Mouse (Mus musculus) liver, embryonic 15.5 days (tissue): ENCODE measurements around the gene Gm11037. TPM values are rescaled to one million over a fixed set of nuclear protein-coding genes. Genes with fewer than 3 reads are reported as not detected.

Experiments
- ATAC-seq: fragments of 200-750 bp; cut with Nextera tagmentation; 2 replicates; pipeline ENCODE4 v1.8.0; 2017; ENCODE audit warnings: moderate number of reproducible peaks, mild to moderate bottlenecking, moderate library complexity; ENCODE audit not compliant: insufficient read depth
- H3K27ac ChIP-seq: fragments of 300-500 bp; sonication (generic); replicated peaks from 2 replicates; pipeline ENCODE4 v1.5.1; 2015; ENCODE audit warnings: mild to moderate bottlenecking, inconsistent platforms
- H3K27me3 ChIP-seq: fragments of 300-500 bp; sonication (generic); 2 replicates; pipeline ENCODE4 v1.6.1; 2015; ENCODE audit warnings: mild to moderate bottlenecking, inconsistent platforms
- H3K36me3 ChIP-seq: fragments of 300-500 bp; sonication (generic); replicated peaks from 2 replicates; pipeline ENCODE4 v1.6.1; 2015; ENCODE audit warnings: moderate library complexity, mild to moderate bottlenecking, inconsistent platforms
- H3K4me1 ChIP-seq: fragments of 300-500 bp; sonication (generic); replicated peaks from 2 replicates; pipeline ENCODE4 v1.6.1; 2015; ENCODE audit warnings: inconsistent platforms
- H3K4me2 ChIP-seq: fragments of 300-500 bp; sonication (generic); 2 replicates; pipeline ENCODE4 v1.6.1; 2015; ENCODE audit warnings: moderate library complexity, mild to moderate bottlenecking, inconsistent platforms
- H3K4me3 ChIP-seq: fragments of 300-500 bp; sonication (generic); replicated peaks from 2 replicates; pipeline ENCODE4 v1.5.1; 2015; ENCODE audit warnings: mild to moderate bottlenecking, inconsistent platforms
- H3K9ac ChIP-seq: fragments of 300-500 bp; sonication (generic); 2 replicates; pipeline ENCODE4 v1.6.1; 2015; ENCODE audit warnings: moderate library complexity, mild to moderate bottlenecking, inconsistent platforms
- H3K9me3 ChIP-seq: fragments of 300-500 bp; sonication (generic); replicated peaks from 2 replicates; pipeline ENCODE4 v1.6.1; 2016; ENCODE audit warnings: inconsistent platforms
- WGBS: fragments of 180-500 bp; shearing (Covaris S2); methylation state at CpG from one replicate; pipeline ENCODE4 v1.1.7; 2015; ENCODE audit warnings: mixed read lengths; ENCODE audit not compliant: insufficient replicate concordance; 5-methylcytosine and 5-hydroxymethylcytosine counted together
- polyA plus RNA-seq: library from polyadenylated mRNA; unstranded; fragments of >200 nt; fragmentation: Nextera tagmentation; extraction: Ambion mirVana; gene quantifications from 2 replicates; pipeline ENCODE4 v1.2.1, GENCODE M21; 2015

Gm11037 gene
- polyA plus RNA-seq, 1 experiment from 2014 or later: not detected

DNA sequence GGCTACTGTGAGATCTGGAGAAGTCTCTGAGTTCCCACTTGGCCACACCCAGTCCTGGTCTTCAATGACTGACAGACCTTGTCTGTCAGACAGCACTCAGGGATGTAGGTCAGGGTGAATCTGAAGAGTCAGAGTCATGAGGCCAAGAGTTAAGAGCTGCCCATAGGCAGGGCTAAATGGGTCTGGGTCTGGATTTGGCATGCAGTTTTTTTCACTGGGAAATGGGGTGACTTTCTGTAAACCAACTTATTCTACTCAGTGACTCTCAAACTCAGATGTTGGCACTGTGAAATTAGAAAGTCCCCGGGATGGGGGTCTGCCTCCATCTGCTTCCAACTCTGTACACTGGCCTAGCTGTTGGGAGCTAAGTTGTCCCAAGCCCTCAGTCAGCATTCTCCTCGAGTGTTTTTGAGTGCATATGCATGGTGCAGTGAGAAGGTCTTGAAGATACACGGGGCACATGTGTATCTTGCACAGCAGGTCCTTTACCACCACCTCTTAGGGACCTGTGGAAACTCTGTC, 4.6 kb upstream of the Gm11037 start:
- no peaks in the 10 kb centered on the region for H3K9me3 ChIP-seq
- 59% methylated on average over 3 of the region's 3 CpGs for WGBS
- no peak overlapping the region for H3K4me3 ChIP-seq
- H3K27me3 ChIP-seq: peaks cover 19% of the 10 kb centered on the region
- ATAC-seq: no peak
- H3K9ac ChIP-seq: no peak overlapping the region
- H3K27ac ChIP-seq: peak overlapping the region; percentile 86
- no peaks in the 10 kb centered on the region for H3K36me3 ChIP-seq
- H3K4me2 ChIP-seq: peak overlapping the region; percentile 82
- peaks cover 76% of the 10 kb centered on the region for H3K4me1 ChIP-seq

DNA sequence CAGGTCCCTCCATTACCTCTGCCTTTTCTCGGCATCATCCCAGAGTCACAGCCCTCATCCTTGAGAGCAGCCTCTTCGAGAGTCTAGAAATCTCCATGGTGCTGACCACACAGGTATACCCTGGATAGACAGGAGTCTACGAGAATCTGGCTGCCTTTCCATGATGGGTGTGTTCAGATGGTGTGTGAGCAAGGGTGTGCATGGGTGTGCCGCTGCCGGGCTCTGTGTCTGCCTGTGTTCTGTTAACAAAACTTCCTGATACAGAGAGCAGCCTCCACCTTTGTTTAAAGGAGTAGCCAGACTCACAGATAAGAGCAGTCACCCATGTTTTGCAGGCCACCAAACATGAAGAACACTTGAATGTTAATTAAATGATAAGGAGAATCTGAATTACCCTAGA, 3.5 kb upstream of the Gm11037 start:
- Histone ChIP-seq H3K4me3 (no peak overlapping the region), H3K36me3 (no peaks in the 10 kb centered on the region), H3K27ac (peak overlapping the region; percentile 86), H3K27me3 (peaks cover 11% of the 10 kb centered on the region; the same call in 1 of the 2 replicates), H3K4me1 (peaks cover 82% of the 10 kb centered on the region), H3K9me3 (no peaks in the 10 kb centered on the region), H3K4me2 (peak overlapping the region; percentile 47), H3K9ac (0 out of 2 replicates have a peak overlapping the region, but pooled peaks have one; percentile 10)
- WGBS: 37% methylated on average over 5 of the region's 5 CpGs
- peak; percentile 79 for ATAC-seq

DNA sequence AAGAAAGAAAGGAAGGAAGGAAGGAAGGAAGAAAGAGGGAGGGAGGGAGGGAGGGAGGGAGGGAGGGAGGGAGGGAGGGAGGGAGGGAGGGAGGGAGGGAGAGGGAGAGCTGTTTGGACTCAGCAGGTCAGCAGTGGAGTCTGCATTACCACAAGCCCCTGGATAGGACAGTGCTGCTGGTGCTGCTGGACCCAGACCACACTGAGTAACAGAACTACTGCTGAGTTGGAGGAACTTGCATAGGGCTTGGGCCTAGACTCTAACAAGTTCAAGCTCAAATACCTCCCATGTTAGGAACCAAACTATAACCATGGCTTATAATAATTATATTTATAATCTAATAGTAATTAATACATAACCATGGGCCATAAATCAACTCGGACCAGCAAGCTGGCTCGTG, 2.4 kb upstream of the Gm11037 start:
- Histone ChIP-seq H3K36me3 (no peaks in the 10 kb centered on the region), H3K9ac (no peak overlapping the region), H3K4me2 (no peak overlapping the region), H3K27me3 (0 out of 2 replicates have a peak, but pooled peaks cover under 1% of the 10 kb centered on the region), H3K9me3 (no peaks in the 10 kb centered on the region), H3K4me3 (no peak overlapping the region), H3K4me1 (peaks cover 85% of the 10 kb centered on the region), H3K27ac (peak overlapping the region; percentile 63)
- ATAC-seq: no peak
- WGBS: 76% methylated on average over 2 of the region's 2 CpGs

DNA sequence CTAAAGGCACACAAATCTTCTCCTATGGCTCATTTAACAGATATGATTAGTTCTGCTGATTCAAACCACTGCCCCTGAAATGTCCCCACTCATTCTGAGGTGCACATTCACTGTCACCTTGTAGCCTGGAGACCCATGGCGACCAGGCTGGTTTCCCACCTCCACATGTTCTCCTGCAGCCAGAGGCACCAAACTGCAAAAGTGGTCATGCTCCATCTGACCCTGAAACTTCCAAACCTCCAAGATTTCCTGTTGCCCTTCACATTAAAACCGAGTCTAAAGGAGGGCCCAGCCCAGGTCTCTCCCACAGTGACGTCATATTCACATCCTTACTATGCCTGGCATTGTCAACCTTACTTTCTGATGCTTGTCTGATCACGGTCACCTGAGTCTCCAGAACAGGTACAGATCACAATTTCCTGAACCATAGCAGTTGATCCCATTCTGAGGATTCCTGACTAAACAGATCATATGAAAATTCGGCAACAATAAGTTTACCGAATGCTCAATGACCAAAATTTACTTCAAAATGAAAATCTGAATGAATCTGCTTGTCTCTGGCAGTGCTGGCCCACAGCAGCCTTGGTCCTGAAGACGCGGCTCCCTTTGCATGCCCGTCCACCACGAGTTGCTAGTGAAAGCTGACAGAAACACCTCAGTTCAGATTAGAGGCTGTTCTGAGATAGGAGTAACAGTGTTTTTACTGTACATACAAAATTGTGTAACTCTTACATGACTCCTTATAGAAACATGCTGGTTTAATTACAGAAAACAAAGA, 997 bp upstream of the Gm11037 start:
- Histone ChIP-seq H3K9ac (no peak overlapping the region), H3K4me1 (peaks cover 84% of the 10 kb centered on the region), H3K9me3 (no peaks in the 10 kb centered on the region), H3K27ac (peak overlapping the region; percentile 63), H3K27me3 (no peaks in the 10 kb centered on the region), H3K4me3 (no peak overlapping the region), H3K36me3 (no peaks in the 10 kb centered on the region), H3K4me2 (no peak overlapping the region)
- no peak for ATAC-seq
- WGBS: 72% methylated on average over 10 of the region's 10 CpGs

DNA sequence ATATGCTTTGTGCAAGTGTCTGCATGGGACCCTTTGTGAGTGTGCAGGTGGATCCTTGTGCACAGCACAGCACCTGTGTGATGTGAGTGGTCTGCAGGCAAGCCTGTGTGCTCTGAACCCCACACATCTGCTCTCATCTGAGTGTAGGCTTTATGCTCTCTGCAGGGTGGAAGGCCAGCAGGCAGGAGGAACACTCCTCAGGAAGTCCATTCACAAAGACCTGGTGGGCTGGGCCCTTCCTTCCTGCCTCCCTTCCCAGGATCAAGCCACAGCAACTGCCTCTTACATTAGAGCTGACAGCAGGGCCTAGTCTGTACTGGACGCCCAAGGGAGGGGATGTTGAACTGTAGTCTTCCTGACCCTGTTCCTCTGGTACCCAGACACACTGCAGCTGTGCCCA, 1.1 kb downstream of the Gm11037 start:
- H3K9ac ChIP-seq: peak overlapping the region; percentile 67; the same call in 1 of the 2 replicates
- ATAC-seq: no peak
- H3K27me3 ChIP-seq: no peaks in the 10 kb centered on the region
- no peak overlapping the region for H3K4me3 ChIP-seq
- H3K27ac ChIP-seq: peak overlapping the region; percentile 98
- peaks cover 75% of the 10 kb centered on the region for H3K4me1 ChIP-seq
- H3K4me2 ChIP-seq: no peak overlapping the region
- no peaks in the 10 kb centered on the region for H3K9me3 ChIP-seq
- no peaks in the 10 kb centered on the region for H3K36me3 ChIP-seq
- 13% methylated on average over 1 of the region's 1 CpGs for WGBS

DNA sequence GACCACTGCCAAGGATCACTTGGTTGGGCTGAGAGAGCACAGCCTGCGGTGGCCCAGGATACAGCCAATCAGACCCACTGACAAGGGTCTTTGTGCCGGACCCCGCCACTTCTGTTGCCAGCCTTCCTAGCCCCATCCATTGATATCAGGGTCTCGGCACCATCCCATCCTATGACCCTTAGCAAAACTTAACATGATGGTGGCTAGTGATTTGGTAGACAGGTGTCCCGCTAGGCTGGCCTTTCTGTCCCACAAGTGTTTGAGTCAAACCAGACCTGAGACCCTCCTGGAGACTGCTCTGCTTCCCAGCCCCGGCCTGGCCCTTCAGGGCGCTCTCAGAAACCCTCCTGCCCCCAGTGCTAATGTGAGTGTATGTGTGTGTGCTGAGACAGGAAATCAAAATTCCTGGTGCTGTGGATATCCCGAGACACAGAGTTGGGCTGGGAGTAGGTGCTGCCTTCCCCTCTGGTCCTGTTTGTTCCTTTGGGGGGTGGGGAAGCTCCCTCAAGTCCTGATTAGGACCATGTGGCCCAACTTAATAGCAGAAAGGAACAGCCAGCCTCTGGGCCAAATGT, 1.6 kb downstream of the Gm11037 start:
- Histone ChIP-seq H3K27ac (peak overlapping the region; percentile 98), H3K36me3 (no peaks in the 10 kb centered on the region), H3K27me3 (no peaks in the 10 kb centered on the region), H3K4me1 (peaks cover 75% of the 10 kb centered on the region), H3K4me2 (peak overlapping the region; percentile 72), H3K9ac (peak overlapping the region; percentile 67), H3K4me3 (peak overlapping the region; percentile 14; the same call in 1 of the 2 replicates), H3K9me3 (no peaks in the 10 kb centered on the region)
- no peak for ATAC-seq
- 73% methylated on average over 8 of the region's 8 CpGs for WGBS

DNA sequence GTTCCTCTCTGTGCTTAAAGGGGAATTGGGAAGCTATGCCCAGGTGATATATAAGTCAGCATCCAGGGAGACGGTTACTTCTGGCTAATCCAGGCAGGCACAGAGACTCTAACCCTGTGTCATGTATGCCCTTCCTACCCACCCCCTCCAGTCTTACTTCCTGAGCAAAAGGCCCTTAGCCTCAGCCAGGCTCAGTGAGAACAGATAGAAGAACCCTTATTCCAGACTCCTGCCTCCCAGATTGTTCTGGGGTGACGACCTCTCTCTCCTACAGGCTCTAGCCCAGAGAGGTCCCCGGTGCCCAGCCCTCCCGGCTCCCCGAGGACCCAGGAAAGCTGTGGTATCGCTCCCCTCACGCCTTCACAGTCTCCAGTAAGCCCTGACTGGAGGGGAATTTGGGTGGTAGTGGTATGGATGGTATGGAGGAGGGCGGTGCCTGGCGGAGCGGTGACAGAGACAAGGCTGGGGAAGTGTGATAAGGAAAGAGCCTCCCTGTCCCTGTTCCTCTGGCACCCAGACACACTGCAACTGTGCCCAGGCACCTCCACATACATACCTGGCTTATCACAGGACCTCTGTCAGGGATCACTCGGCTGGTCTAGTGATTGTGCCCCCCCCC, 2.3 kb downstream of the Gm11037 start:
- Histone ChIP-seq H3K4me3 (peak overlapping the region; percentile 14), H3K27me3 (no peaks in the 10 kb centered on the region), H3K4me1 (peaks cover 78% of the 10 kb centered on the region), H3K9me3 (no peaks in the 10 kb centered on the region), H3K27ac (peak overlapping the region; percentile 98), H3K9ac (peak overlapping the region; percentile 67), H3K4me2 (peak overlapping the region; percentile 72), H3K36me3 (no peaks in the 10 kb centered on the region)
- peak; percentile 100 for ATAC-seq
- WGBS: 11% methylated on average over 11 of the region's 11 CpGs

DNA sequence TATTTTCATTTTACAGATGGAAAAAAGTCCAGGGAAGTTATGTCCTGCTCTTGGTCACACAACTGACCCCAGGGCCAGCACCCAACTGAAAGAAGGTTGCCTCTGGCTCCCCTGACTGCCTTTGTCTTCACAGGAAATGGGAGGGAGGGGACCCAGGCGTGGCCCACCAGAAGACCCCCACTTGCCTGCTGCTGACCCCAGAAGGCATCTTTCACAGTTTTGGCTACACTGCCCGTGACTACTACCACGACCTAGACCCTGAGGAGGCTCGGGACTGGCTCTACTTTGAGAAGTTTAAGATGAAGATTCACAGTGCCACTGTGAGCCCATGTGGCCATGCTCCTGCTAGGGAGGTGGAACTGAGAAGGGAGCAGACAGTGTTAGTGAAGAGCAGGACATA, 5.0 kb downstream of the Gm11037 start:
- 71% methylated on average over 4 of the region's 4 CpGs for WGBS
- Histone ChIP-seq H3K27ac (peak overlapping the region; percentile 98), H3K36me3 (peaks cover 6% of the 10 kb centered on the region), H3K4me3 (no peak overlapping the region), H3K4me2 (no peak overlapping the region), H3K9me3 (no peaks in the 10 kb centered on the region), H3K4me1 (peaks cover 82% of the 10 kb centered on the region), H3K27me3 (no peaks in the 10 kb centered on the region), H3K9ac (no peak overlapping the region)
- ATAC-seq: no peak

DNA sequence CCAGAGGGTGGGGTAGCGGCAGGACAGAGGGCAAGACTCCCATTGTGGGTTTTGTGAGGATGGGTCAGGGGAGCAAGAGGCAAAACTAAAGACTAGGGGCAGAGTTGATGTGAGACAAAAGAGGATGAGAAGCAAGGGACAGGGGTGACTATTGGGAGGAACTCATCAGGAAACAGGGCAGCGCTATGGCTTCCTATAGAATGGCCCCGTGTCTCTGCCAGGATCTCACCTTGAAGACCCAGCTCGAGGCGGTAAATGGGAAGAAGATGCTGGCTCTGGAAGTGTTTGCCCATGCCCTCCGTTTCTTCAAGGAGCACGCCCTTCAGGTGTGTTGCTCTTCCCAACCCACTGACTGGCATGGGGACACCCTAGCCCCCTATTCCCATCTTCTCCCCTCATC, 5.5 kb downstream of the Gm11037 start:
- WGBS: 85% methylated on average over 7 of the region's 7 CpGs
- Histone ChIP-seq H3K4me2 (no peak overlapping the region), H3K9ac (no peak overlapping the region), H3K4me1 (peaks cover 81% of the 10 kb centered on the region), H3K4me3 (no peak overlapping the region), H3K36me3 (peaks cover 11% of the 10 kb centered on the region), H3K9me3 (no peaks in the 10 kb centered on the region), H3K27ac (peak overlapping the region; percentile 98; the same call in 1 of the 2 replicates), H3K27me3 (no peaks in the 10 kb centered on the region)
- no peak for ATAC-seq

DNA sequence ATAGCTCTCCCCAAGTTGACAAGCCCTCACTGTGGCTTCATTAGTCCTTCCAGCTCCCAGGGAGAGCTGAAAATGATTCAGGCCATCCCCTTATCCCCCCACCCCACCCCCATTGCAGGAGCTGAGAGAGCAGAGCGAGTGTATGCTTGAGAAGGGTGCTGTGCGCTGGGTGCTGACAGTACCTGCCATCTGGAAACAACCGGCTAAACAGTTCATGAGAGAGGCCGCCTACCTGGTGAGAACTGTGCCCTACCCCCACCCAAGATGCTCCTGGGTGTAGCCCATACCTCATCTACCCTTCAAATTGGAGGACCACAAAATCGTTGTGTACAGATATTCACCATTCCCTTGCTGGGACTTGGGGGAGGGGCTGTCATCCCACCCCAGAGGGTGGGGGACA, 6.0 kb downstream of the Gm11037 start:
- WGBS: 79% methylated on average over 5 of the region's 5 CpGs
- peaks cover 16% of the 10 kb centered on the region for H3K36me3 ChIP-seq
- peaks cover 76% of the 10 kb centered on the region for H3K4me1 ChIP-seq
- H3K9me3 ChIP-seq: no peaks in the 10 kb centered on the region
- H3K4me3 ChIP-seq: no peak overlapping the region
- H3K9ac ChIP-seq: no peak overlapping the region
- H3K27ac ChIP-seq: peak overlapping the region; percentile 29
- H3K27me3 ChIP-seq: no peaks in the 10 kb centered on the region
- H3K4me2 ChIP-seq: no peak overlapping the region
- ATAC-seq: no peak

DNA sequence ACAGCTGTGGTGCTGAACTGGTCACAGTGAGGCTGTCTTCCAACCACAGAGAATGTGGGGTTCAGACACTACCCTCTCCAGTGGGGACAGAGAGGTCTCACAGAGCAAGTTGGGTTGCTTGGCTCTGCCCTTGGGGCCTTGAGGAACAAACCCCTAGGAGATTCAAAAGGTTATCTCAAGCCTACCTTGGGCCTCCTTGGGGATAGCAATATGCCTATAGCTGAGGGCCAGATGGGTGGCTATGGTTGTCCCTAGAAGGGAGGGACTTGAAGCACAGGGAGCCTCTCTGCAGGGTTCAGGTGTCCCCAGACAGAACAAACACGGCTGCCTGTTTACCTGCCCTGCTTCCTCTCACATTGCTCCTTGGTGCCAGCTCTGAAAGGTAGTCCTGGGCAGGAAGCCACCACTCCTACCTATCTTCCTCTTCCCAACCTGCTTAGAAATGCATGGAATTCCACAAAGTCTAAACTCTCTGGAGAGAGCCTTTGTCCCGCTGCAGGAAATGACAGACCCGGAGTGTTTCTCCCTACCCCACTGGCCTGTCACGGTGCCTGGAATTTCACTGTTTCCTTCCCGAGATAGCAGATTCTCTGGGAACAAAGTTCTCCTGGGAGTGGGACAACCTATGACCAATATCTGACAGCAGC, 6.7 kb downstream of the Gm11037 start:
- H3K4me2 ChIP-seq: no peak overlapping the region
- WGBS: 67% methylated on average over 5 of the region's 5 CpGs
- peaks cover 68% of the 10 kb centered on the region for H3K4me1 ChIP-seq
- H3K9me3 ChIP-seq: no peaks in the 10 kb centered on the region
- H3K27me3 ChIP-seq: no peaks in the 10 kb centered on the region
- ATAC-seq: no peak
- H3K36me3 ChIP-seq: peaks cover 24% of the 10 kb centered on the region
- H3K4me3 ChIP-seq: no peak overlapping the region
- peak overlapping the region; percentile 61 for H3K27ac ChIP-seq
- H3K9ac ChIP-seq: no peak overlapping the region
